Mouse (Mus musculus): Measurements from ENCODE around the gene Bcl2. TPM values are rescaled to one million over a fixed set of nuclear protein-coding genes. Genes with fewer than 3 reads are reported as not detected.

Bcl2 gene
- polyA plus RNA-seq, 1 experiment from 2014 or later = 26.7 TPM

DNA sequence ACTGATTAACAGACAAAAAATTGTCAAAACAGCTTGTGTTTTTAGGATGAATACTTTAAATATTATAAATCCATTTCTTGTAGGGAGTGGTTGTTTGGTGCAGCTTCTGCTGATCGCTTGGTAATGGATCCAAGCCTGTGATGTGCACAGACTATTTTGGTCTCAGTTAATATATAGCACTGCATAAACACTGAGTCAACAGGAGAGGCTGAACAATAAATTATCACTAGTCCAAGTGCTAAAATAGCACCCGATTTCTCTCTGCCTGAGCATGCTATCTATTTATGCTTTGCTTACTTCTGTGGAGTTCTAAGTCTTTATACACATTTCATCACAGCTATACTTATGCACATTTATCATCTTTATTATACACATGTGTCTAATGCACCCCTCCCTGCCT lies 124.9 kb downstream of the Bcl2 start:
- H3K9me3 ChIP-seq (replicated peaks) = no peaks in the 10 kb centered on the region; the same call in 1 of the 2 replicates
- no peak overlapping the region for H3K4me3 ChIP-seq (replicated peaks)
- H3K9ac ChIP-seq = no peak overlapping the region
- H3K36me3 ChIP-seq = no peaks in the 10 kb centered on the region
- no peaks in the 10 kb centered on the region for H3K27me3 ChIP-seq
- 23% methylated on average over 2 of the region's 2 CpGs for whole genome bisulfite sequencing
- peaks cover 39% of the 10 kb centered on the region for H3K4me1 ChIP-seq
- no peak overlapping the region for H3K4me2 ChIP-seq
- H3K27ac ChIP-seq = no peak overlapping the region
- no peak for ATAC-seq (replicated peaks; ENCODE audit: low FRiP score)

DNA sequence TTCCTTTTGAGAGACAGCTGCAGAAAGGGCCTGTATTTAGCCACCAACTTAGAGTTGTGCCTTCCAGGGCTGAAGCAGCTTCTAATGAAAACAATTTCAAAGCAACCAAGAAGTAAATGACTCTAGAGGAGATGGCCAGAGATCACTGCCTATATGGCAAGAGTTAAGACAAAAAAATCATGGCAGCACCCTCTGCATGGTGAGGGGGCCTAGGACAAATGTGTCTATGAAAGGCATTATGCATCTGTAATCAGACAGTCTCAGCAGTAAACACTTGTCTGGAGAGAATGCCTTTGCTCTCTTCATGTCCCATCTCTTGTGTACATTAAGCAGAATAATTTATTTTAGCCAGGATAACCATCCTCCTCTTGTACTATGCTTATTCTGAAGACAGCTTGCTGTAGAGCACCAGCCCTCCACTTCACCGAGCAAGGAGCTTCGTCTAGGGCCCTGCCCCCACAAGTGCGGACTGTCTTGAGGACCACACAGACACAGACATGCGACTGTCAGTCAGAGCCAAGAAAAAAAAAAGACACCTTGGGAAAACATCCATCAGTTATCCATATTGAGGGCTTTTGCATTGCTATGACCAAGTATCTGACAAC lies 126.1 kb downstream of the Bcl2 start:
- ATAC-seq (replicated peaks; ENCODE audit: low FRiP score) = no peak
- Histone ChIP-seq H3K27me3 (no peaks in the 10 kb centered on the region), H3K4me1 (peaks cover 51% of the 10 kb centered on the region), H3K9ac (no peak overlapping the region), H3K36me3 (no peaks in the 10 kb centered on the region), H3K27ac (no peak overlapping the region), H3K4me2 (no peak overlapping the region), H3K9me3 (replicated peaks) (no peaks in the 10 kb centered on the region; the same call in 1 of the 2 replicates), H3K4me3 (replicated peaks) (no peak overlapping the region)
- 80% methylated on average over 4 of the region's 4 CpGs for WGBS

DNA sequence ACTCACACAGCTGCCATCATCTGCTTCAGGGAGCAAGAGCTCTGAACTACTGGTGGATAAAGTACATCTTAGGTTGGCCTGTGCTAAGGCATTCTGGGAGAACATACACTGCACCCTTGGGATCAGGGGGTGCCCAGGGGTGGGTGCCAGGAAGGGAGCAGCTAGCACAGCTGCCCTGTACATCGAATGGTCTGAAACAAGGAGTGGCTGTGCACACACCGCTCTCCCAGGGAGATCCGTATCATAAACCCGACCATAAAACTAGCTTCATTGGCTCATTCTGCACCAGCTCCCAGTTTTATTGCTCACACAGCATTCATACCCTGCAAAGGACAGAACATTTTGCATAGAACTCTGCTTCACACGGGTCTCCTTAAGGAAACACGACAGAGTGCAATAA lies 127.3 kb downstream of the Bcl2 start:
- peak overlapping the region; percentile 52 for H3K27ac ChIP-seq
- H3K9me3 ChIP-seq (replicated peaks) = no peaks in the 10 kb centered on the region; the same call in 1 of the 2 replicates
- no peaks in the 10 kb centered on the region for H3K36me3 ChIP-seq
- H3K4me2 ChIP-seq = no peak overlapping the region
- peak; percentile 55 for ATAC-seq (replicated peaks; ENCODE audit: low FRiP score)
- no peak overlapping the region for H3K4me3 ChIP-seq (replicated peaks)
- no peaks in the 10 kb centered on the region for H3K27me3 ChIP-seq
- H3K4me1 ChIP-seq = peaks cover 57% of the 10 kb centered on the region
- H3K9ac ChIP-seq = no peak overlapping the region
- WGBS = 29% methylated on average over 6 of the region's 6 CpGs

DNA sequence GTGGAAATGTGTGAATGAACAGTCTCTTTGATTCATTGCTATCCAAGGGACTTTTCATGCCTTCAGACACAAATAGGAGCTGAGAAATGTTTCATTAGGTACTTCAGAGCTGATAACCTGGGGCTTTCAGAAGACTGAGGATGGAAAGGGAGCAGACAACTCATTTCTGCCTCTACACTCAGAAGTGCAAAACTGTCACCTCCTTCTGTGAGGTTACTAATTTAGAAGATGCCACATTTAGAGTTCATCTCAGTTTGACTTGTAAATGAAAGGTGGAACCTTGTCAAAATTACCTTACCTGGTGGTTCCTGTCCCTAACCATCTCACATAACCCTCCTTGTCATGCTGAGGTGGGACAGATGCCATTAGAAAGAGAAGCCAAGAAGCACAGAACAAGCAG lies 128.7 kb downstream of the Bcl2 start:
- no peaks in the 10 kb centered on the region for H3K36me3 ChIP-seq
- H3K9me3 ChIP-seq (replicated peaks) = no peaks in the 10 kb centered on the region; the same call in 1 of the 2 replicates
- no peaks in the 10 kb centered on the region for H3K27me3 ChIP-seq
- H3K4me3 ChIP-seq (replicated peaks) = no peak overlapping the region
- no peak overlapping the region for H3K9ac ChIP-seq
- peaks cover 57% of the 10 kb centered on the region for H3K4me1 ChIP-seq
- no peak for ATAC-seq (replicated peaks; ENCODE audit: low FRiP score)
- no peak overlapping the region for H3K4me2 ChIP-seq
- H3K27ac ChIP-seq = peak overlapping the region; percentile 93; the same call in 1 of the 2 replicates

DNA sequence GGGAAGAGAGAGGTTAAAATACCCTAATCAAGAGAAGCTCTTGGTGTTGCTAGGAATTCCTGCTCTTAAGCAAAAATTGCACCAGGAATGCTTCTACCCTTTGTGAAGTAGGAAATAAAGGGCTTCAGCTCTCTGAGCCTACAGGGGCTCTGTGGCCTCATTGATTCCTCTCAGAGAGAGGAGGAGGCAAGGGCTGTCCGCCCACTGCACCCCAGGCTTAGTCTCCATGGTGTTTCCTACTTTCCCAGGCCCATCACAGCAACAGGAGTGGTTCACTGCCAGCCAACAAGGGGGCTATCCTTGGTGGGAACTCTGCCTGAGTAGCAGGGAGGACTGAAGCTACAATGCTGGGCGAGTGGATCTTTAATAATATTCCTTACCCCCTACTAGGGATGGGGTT lies 129.2 kb downstream of the Bcl2 start:
- WGBS = 81% methylated on average over 2 of the region's 2 CpGs

DNA sequence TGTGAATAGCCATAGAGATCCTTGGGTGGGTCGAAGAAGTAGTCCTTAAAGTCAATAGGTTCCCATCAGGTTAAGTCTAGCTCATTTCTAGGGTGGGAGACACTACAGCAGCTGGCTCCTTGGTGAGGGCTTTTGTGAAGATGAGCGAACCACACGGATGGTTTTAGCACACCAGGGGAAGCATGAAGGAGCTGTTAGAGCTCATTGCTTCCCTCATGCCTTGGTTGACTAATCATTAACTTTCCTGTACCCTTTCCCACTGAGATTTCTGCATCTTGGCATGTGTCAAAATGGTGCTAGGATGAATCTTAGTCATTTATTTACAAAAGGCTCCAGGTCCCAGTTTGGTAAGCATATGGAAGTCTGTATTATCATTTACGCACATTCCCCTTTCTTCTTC lies 129.8 kb downstream of the Bcl2 start:
- H3K4me1 ChIP-seq = peaks cover 57% of the 10 kb centered on the region
- H3K36me3 ChIP-seq = no peaks in the 10 kb centered on the region
- no peak overlapping the region for H3K4me3 ChIP-seq (replicated peaks)
- H3K27me3 ChIP-seq = no peaks in the 10 kb centered on the region
- H3K9me3 ChIP-seq (replicated peaks) = no peaks in the 10 kb centered on the region; the same call in 1 of the 2 replicates
- no peak overlapping the region for H3K4me2 ChIP-seq
- peak overlapping the region; percentile 93 for H3K27ac ChIP-seq
- no peak overlapping the region for H3K9ac ChIP-seq
- WGBS = 71% methylated on average over 4 of the region's 4 CpGs
- ATAC-seq (replicated peaks; ENCODE audit: low FRiP score) = peak; percentile 72

More for the DNA sequence above, 129.2 kb downstream of the Bcl2 start:
- no peaks in the 10 kb centered on the region; the same call in 1 of the 2 replicates for H3K9me3 ChIP-seq (replicated peaks)
- no peaks in the 10 kb centered on the region for H3K27me3 ChIP-seq
- peaks cover 57% of the 10 kb centered on the region for H3K4me1 ChIP-seq
- H3K9ac ChIP-seq = no peak overlapping the region
- no peak for ATAC-seq (replicated peaks; ENCODE audit: low FRiP score)
- no peak overlapping the region for H3K4me2 ChIP-seq
- peak overlapping the region; percentile 93 for H3K27ac ChIP-seq
- H3K4me3 ChIP-seq (replicated peaks) = no peak overlapping the region
- no peaks in the 10 kb centered on the region for H3K36me3 ChIP-seq

DNA sequence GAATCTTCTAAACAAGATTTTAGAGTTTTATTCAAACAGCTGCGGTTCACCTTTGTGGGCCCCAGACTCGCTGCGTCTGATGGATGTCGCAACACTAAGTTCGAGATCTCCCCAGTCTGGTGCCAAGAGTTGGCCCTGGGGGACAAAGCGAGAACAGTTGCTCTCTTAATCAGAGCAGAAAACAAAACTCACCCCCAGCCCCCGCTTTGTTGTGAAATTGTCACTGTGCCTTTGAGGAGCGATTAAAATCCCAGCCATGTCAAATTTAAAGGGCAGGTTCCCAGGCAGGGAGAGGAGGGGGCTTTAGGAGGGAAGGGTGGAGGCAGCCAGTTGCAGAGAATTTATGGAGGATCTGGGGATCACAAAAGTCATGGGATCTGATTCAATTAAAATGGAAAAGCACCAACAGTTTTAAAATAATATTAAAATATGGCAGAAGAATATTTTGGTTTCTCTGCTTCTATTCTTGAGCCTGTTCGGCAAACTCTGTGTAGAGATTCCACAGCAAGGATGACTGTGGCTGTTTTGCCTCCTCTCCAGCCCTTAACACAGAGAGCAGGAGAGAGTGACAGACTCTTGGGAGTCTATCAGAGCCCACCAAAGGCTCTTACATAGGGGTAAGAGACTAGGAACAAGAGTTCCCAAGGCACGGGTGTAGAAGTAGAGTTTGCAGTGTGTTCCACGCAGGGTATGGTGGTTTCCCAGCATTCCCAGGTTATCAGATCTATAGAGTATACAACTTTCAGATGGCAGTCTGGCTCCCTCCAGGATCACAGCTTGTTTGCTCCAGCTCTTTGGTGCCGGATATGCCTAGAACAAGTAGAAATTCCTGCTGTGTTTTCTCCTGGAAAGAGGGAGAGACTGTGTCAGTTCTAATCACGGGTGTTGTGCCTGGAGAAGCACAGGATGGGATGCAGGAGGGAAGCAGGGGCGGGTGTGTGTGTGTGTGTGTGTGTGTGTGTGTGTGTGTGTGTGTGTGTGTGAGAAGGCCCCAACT lies 130.5 kb downstream of the Bcl2 start:
- no peaks in the 10 kb centered on the region for H3K36me3 ChIP-seq
- H3K9me3 ChIP-seq (replicated peaks) = no peaks in the 10 kb centered on the region; the same call in 1 of the 2 replicates
- H3K4me3 ChIP-seq (replicated peaks) = no peak overlapping the region
- H3K4me2 ChIP-seq = no peak overlapping the region
- H3K4me1 ChIP-seq = peaks cover 52% of the 10 kb centered on the region
- peak overlapping the region; percentile 93 for H3K27ac ChIP-seq
- WGBS = 40% methylated on average over 14 of the region's 14 CpGs
- peak; percentile 62 for ATAC-seq (replicated peaks; ENCODE audit: low FRiP score)
- no peak overlapping the region for H3K9ac ChIP-seq
- H3K27me3 ChIP-seq = no peaks in the 10 kb centered on the region

DNA sequence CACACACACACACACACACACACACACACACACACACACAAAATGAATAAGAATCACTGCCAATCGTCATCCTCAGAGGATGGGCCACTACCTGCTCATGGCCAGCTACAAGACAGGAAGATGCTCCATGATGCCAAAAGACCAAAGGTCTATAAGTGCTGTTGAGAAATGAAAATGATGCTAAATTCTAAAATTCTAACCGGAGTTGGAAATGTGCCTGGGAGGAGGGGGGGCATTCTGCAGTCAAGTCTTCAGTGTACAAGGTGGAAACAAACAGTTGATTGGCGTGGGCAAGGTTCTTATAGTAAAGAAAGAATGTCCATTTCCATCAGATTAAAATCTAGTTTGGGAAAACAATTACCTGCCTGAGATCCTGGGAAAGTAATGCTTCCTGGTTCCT lies 131.3 kb downstream of the Bcl2 start:
- 79% methylated on average over 3 of the region's 3 CpGs for WGBS
- no peaks in the 10 kb centered on the region for H3K27me3 ChIP-seq
- H3K4me3 ChIP-seq (replicated peaks) = no peak overlapping the region
- no peak overlapping the region for H3K9ac ChIP-seq
- peaks cover 48% of the 10 kb centered on the region for H3K4me1 ChIP-seq
- no peaks in the 10 kb centered on the region for H3K9me3 ChIP-seq (replicated peaks)
- no peak overlapping the region for H3K4me2 ChIP-seq
- peak overlapping the region; percentile 93 for H3K27ac ChIP-seq
- no peak for ATAC-seq (replicated peaks; ENCODE audit: low FRiP score)
- no peaks in the 10 kb centered on the region for H3K36me3 ChIP-seq

DNA sequence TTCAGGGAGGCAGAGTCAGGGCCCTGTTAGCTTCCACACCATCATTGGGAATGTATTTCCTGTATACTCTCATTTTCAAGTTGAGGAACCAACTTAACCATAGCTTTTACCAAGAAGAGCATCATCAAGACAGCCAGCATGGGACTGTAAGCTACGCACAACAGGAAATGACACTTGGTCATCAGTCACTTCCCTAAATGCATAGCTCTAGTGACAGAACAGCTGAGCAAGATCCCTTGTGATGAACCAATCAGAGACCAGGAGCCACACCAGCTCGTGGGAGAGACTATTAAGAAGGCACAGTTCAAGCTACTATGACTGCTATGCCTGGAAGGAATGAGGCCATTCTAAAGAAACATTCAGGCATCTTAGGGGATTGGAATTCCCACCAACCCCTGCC lies 132.3 kb downstream of the Bcl2 start:
- WGBS = 57% methylated on average over 2 of the region's 2 CpGs
- no peaks in the 10 kb centered on the region for H3K27me3 ChIP-seq
- no peaks in the 10 kb centered on the region for H3K36me3 ChIP-seq
- H3K9me3 ChIP-seq (replicated peaks) = no peaks in the 10 kb centered on the region
- H3K27ac ChIP-seq = no peak overlapping the region
- no peak overlapping the region for H3K4me2 ChIP-seq
- peaks cover 38% of the 10 kb centered on the region for H3K4me1 ChIP-seq
- ATAC-seq (replicated peaks; ENCODE audit: low FRiP score) = no peak
- no peak overlapping the region for H3K4me3 ChIP-seq (replicated peaks)
- H3K9ac ChIP-seq = no peak overlapping the region

DNA sequence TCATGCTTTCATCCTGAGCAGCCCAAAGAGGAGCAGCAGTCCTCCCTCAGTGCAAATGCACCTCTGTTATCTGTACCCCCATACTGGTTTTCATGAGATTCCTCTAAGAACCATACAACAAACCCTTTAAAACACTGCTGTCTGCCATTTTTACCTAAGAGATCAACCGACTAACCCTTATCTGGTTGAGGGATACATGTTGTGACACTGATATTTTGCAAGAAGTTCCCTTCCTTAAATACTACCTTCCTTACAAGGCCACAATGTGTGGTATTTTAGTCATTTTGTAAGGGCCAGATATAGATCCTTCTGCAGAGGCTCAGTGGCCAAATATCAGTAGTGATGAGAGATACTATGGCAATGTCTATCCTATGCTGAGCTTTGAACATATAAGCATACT lies 134.3 kb downstream of the Bcl2 start:
- no peak for ATAC-seq (replicated peaks; ENCODE audit: low FRiP score)
- WGBS = 87% methylated on average over 1 of the region's 1 CpGs
- Histone ChIP-seq H3K4me3 (replicated peaks) (no peak overlapping the region), H3K27ac (no peak overlapping the region), H3K4me2 (no peak overlapping the region), H3K4me1 (peaks cover 22% of the 10 kb centered on the region), H3K9me3 (replicated peaks) (no peaks in the 10 kb centered on the region), H3K9ac (no peak overlapping the region), H3K27me3 (no peaks in the 10 kb centered on the region), H3K36me3 (no peaks in the 10 kb centered on the region)

DNA sequence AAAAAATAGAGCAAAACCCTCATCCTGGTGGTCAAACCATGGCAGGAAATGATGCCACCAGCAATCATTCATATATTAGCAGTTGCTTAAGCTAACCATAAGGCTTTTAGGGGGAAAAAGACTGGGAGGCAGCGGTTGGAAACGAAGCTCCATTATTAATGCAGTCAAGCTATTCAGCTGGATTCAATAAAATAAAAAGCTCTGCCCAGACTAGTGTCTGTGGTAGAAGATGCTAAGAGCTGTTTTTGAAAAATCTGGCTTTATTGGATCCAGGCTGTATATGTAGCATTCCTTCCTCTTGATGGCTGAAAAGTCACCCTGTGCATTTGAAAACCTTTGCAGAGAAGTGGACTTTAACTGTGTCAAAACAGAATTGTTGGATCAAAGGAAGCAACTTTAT lies 141.6 kb downstream of the Bcl2 start:
- no peaks in the 10 kb centered on the region for H3K36me3 ChIP-seq
- H3K27ac ChIP-seq = no peak overlapping the region
- no peaks in the 10 kb centered on the region for H3K27me3 ChIP-seq
- H3K4me1 ChIP-seq = peaks cover 25% of the 10 kb centered on the region; the same call in 1 of the 2 replicates
- no peak for ATAC-seq (replicated peaks; ENCODE audit: low FRiP score)
- H3K9ac ChIP-seq = no peak overlapping the region
- 89% methylated on average over 2 of the region's 2 CpGs for WGBS
- no peaks in the 10 kb centered on the region for H3K9me3 ChIP-seq (replicated peaks)
- no peak overlapping the region for H3K4me2 ChIP-seq
- H3K4me3 ChIP-seq (replicated peaks) = no peak overlapping the region

DNA sequence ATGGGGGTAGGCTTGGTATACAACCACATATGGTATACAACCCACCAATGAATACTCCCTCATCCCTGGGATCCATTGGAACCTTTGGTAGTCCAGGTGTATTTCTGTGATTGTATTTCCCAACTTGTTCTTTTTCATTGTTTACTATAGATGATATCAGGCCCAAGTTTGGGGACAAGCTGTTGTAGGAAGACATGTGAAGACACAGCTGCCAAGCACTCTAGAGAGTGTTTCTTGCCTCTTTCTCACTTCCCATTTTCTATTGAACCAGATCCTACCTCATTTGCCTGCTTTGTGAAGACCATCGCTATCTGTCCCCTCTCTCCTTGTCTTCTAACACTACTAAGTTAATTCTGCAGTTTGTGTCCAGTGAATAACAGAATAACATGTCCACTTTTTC lies 143.2 kb downstream of the Bcl2 start:
- H3K4me3 ChIP-seq (replicated peaks) = no peak overlapping the region
- peaks cover 37% of the 10 kb centered on the region for H3K4me1 ChIP-seq
- no peak for ATAC-seq (replicated peaks; ENCODE audit: low FRiP score)
- H3K9me3 ChIP-seq (replicated peaks) = no peaks in the 10 kb centered on the region
- H3K4me2 ChIP-seq = no peak overlapping the region
- H3K27ac ChIP-seq = 0 out of 2 replicates have a peak overlapping the region, but pooled peaks have one; percentile 3
- H3K9ac ChIP-seq = no peak overlapping the region
- WGBS = 90% methylated on average over 1 of the region's 1 CpGs
- no peaks in the 10 kb centered on the region for H3K27me3 ChIP-seq
- no peaks in the 10 kb centered on the region for H3K36me3 ChIP-seq

Measured in kidney, embryonic 15.5 days (tissue).